Mouse (Mus musculus): ENCODE results near the gene Glipr2. TPM values are rescaled to one million over a fixed set of nuclear protein-coding genes. Genes with fewer than 3 reads are reported as not detected.
A peak's percentile ranks its signal among the peaks of the same experiment; 100 is the strongest.

Glipr2 gene
- 1 to 10 TPM; 3.7 to 5.3 TPM for total RNA-seq (2021)
- long read RNA-seq, experiment 1, partial matches to known transcripts, result 0 of 2 reads
- long read RNA-seq, experiment 1, other reads (novel, unspliced or antisense), result 0 of 2 reads
- long read RNA-seq, experiment 2, partial matches to known transcripts, result 0 of 4 reads
- long read RNA-seq, experiment 2, other reads (novel, unspliced or antisense), result 0 of 4 reads

GRCm38 (mm10) chr4:43957292-43957845, at the start of gene Glipr2:
Gene Glipr2 (plus strand): TSS chr4:43957401.
- peak; percentile 76 to 90 for DNase-seq

- no peak for DNase-seq
These were observed 39.0 kb upstream of the Glipr2 start for GRCm38 (mm10) chr4:43918221-43918620.

GRCm38 (mm10) chr4:43920602-43921001, 36.6 kb upstream of the Glipr2 start:
- no peak for DNase-seq

- DNase-seq, result no peak
These were observed 32.1 kb upstream of the Glipr2 start for GRCm38 (mm10) chr4:43925125-43925524.

- peak; percentile 86 to 93 for DNase-seq
These were observed 31.4 kb upstream of the Glipr2 start for GRCm38 (mm10) chr4:43925779-43926178.

- DNase-seq, result peak; percentile 20 to 35
These were observed 29.4 kb upstream of the Glipr2 start for GRCm38 (mm10) chr4:43927826-43928225.

- no peak for DNase-seq
These were observed 25.3 kb upstream of the Glipr2 start for GRCm38 (mm10) chr4:43931877-43932276.

GRCm38 (mm10) chr4:43936186-43936585, 21.0 kb upstream of the Glipr2 start:
- no peak for DNase-seq

GRCm38 (mm10) chr4:43936749-43937674, 20.2 kb upstream of the Glipr2 start:
- no peak for DNase-seq

GRCm38 (mm10) chr4:43941315-43941714, 15.9 kb upstream of the Glipr2 start:
- DNase-seq, result no peak

- no peak for DNase-seq
These were observed 14.8 kb upstream of the Glipr2 start for GRCm38 (mm10) chr4:43942421-43942820.

GRCm38 (mm10) chr4:43947571-43947970, 9.6 kb upstream of the Glipr2 start:
- peak; percentile 50 to 54 for DNase-seq

- peak in 1 of 2 experiments; percentile 30 for DNase-seq
These were observed 753 bp downstream of the Glipr2 start for GRCm38 (mm10) chr4:43957846-43958461.

- no peak for DNase-seq
These were observed 2.5 kb downstream of the Glipr2 start for GRCm38 (mm10) chr4:43959523-43960179.

GRCm38 (mm10) chr4:43960207-43960606, 3.0 kb downstream of the Glipr2 start:
- no peak for DNase-seq

- peak; percentile 36 to 61 for DNase-seq
These were observed 7.2 kb downstream of the Glipr2 start for GRCm38 (mm10) chr4:43964326-43964833.

GRCm38 (mm10) chr4:43964951-43965684, 7.9 kb downstream of the Glipr2 start:
- DNase-seq, result no peak

- DNase-seq, result no peak
These were observed 8.8 kb downstream of the Glipr2 start for GRCm38 (mm10) chr4:43965856-43966535.

- peak; percentile 86 to 87 for DNase-seq
These were observed 11.4 kb downstream of the Glipr2 start for GRCm38 (mm10) chr4:43968650-43969049.

- no peak for DNase-seq
These were observed 12.2 kb downstream of the Glipr2 start for GRCm38 (mm10) chr4:43969373-43969772.

Data from adrenal gland, postnatal 36 days (tissue).